12 mouse cellular contexts compared by ENCODE assay signal in genomic region chr19:10421986-10422976, GRCm38 (mm10). TPM values are rescaled to one million over a fixed set of nuclear protein-coding genes. Genes with fewer than 3 reads are reported as not detected.
DNase-seq lines count a peak whose midpoint lies in the region; ATAC-seq and TF ChIP-seq lines count a peak whose summit lies in the region.
"Had no signal": no experiment of that assay in that cellular context is flagged by ENCODE, and none has a peak within 500 bp of the region (broad histone marks: within the 10 kb centered on the region; RNA-seq: fewer than 3 reads in every experiment).

No protein-coding gene starts in this region.

- H3K4me3 ChIP-seq in kidney, postnatal 0 days (replicated peaks; ENCODE audit: low read depth, low read length), result peak overlapping the region; percentile 13
- H3K4me3 ChIP-seq in forebrain, embryonic 10.5 days, result peak overlapping the region; percentile 51
- H3K4me3 ChIP-seq in intestine, postnatal 0 days (ENCODE audit: low read depth, low read length), result no peak overlapping the region

- WGBS in kidney, postnatal 0 days, result 6% methylated on average over 53 of the region's 53 CpGs
- 2% methylated on average over 53 of the region's 53 CpGs for WGBS in forebrain, embryonic 10.5 days
- WGBS in intestine, postnatal 0 days, result 10% methylated on average over 49 of the region's 53 CpGs

- TF ChIP-seq CTCF in kidney, postnatal 0 days (IDR thresholded peaks at IDR 0.05; ENCODE audit: low read depth), result no peak
- TF ChIP-seq CTCF in intestine, postnatal 0 days (IDR thresholded peaks at IDR 0.05; ENCODE audit: low read depth), result no peak

- H3K27ac ChIP-seq in kidney, postnatal 0 days, result no peak overlapping the region
- peak overlapping the region; percentile 79 for H3K27ac ChIP-seq in forebrain, embryonic 10.5 days
- no peak overlapping the region for H3K27ac ChIP-seq in intestine, postnatal 0 days (ENCODE audit: low read depth, low read length)

- H3K9me3 ChIP-seq in kidney, postnatal 0 days (replicated peaks; ENCODE audit: low read length), result no peaks in the 10 kb centered on the region
- H3K9me3 ChIP-seq in forebrain, embryonic 10.5 days, result no peaks in the 10 kb centered on the region
- H3K9me3 ChIP-seq in intestine, postnatal 0 days (ENCODE audit: control insufficient read depth), result no peaks in the 10 kb centered on the region
- H3K9me3 ChIP-seq: G1E had no signal

- no peaks in the 10 kb centered on the region for H3K27me3 ChIP-seq in kidney, postnatal 0 days (ENCODE audit: insufficient read depth, low read length)
- H3K27me3 ChIP-seq in forebrain, embryonic 10.5 days (ENCODE audit: poor library complexity, severe bottlenecking), result peaks cover 82% of the 10 kb centered on the region
- H3K27me3 ChIP-seq in intestine, postnatal 0 days (replicated peaks; ENCODE audit: control insufficient read depth, insufficient read depth, low read length), result no peaks in the 10 kb centered on the region; the same call in 1 of the 2 replicates

- no peak overlapping the region for H3K9ac ChIP-seq in kidney, postnatal 0 days (ENCODE audit: low read depth, low read length)
- H3K9ac ChIP-seq in intestine, postnatal 0 days (ENCODE audit: low read depth, low read length), result no peak overlapping the region

- DNase-seq in kidney, postnatal 0 days (ENCODE audit: low spot score), result no peak
- DNase-seq in kidney, postnatal 10 days, result no peak
- peak; percentile 47 for DNase-seq in forebrain, embryonic 10.5 days (ENCODE audit: extremely low spot score, low spot score)
- peak; percentile 37 for DNase-seq in retina, embryonic 14.5 days (ENCODE audit: low spot score)
- no peak for DNase-seq in urinary bladder, adult 18-20 months (ENCODE audit: low spot score in 2 of 2)
- DNase-seq in c-Kit-positive CD71-positive TER-119-positive erythroid progenitor cells, embryonic 14.5 days (ENCODE audit: low spot score), result no peak
- no peak for DNase-seq in adrenal gland, adult 2 months
- DNase-seq: thymus, adult 2 months had no signal

- H3K36me3 ChIP-seq in kidney, postnatal 0 days (ENCODE audit: insufficient read depth, low read length), result no peaks in the 10 kb centered on the region
- H3K36me3 ChIP-seq in forebrain, embryonic 10.5 days (replicated peaks), result no peaks in the 10 kb centered on the region
- H3K36me3 ChIP-seq in intestine, postnatal 0 days (ENCODE audit: control insufficient read depth, insufficient read depth), result no peaks in the 10 kb centered on the region; the same call in 1 of the 2 replicates
- H3K36me3 ChIP-seq: G1E had no signal

- no peak for ATAC-seq in kidney, postnatal 0 days (replicated peaks; ENCODE audit: low FRiP score, low read depth)
- ATAC-seq in intestine, postnatal 0 days, result no peak

- H3K4me2 ChIP-seq in kidney, postnatal 0 days (ENCODE audit: low read length), result peak overlapping the region; percentile 48
- H3K4me2 ChIP-seq in intestine, postnatal 0 days (replicated peaks; ENCODE audit: low read depth), result peak overlapping the region; percentile 53

- H3K4me1 ChIP-seq in kidney, postnatal 0 days (replicated peaks; ENCODE audit: insufficient read depth, low read length), result peaks cover 32% of the 10 kb centered on the region
- H3K4me1 ChIP-seq in forebrain, embryonic 10.5 days, result peaks cover 63% of the 10 kb centered on the region
- H3K4me1 ChIP-seq in intestine, postnatal 0 days (replicated peaks; ENCODE audit: control insufficient read depth, insufficient read depth, low read length), result no peaks in the 10 kb centered on the region

RNA-seq across cellular contexts. Expression of gene Syt7, which starts 33.4 kb away (rescaled TPM):
- polyA plus RNA-seq in kidney, postnatal 0 days (2015; fragmentation: Nextera tagmentation; extraction: Ambion mirVana), result 1.2 and 1.7 TPM in 2 replicates
- 0.77 and 2.6 TPM in 2 replicates for polyA plus RNA-seq in forebrain, embryonic 10.5 days (2016; fragmentation: Nextera tagmentation; extraction: Ambion mirVana)
- polyA plus RNA-seq in intestine, postnatal 0 days (2015; fragmentation: Nextera tagmentation; extraction: Ambion mirVana), result 1.9 TPM in 2 replicates
- total RNA-seq in adrenal gland, adult 2 months (2021), result 10 to 100 TPM; 27.2 to 38.3 TPM
- 12.2 and 13.5 TPM in 2 replicates for polyA plus RNA-seq in adrenal gland, adult 2 months (2012; rRNA removed)
- total RNA-seq: granulocyte monocyte progenitor cell, adult 5-6 weeks; megakaryocyte progenitor cell, adult 5-6 weeks had no signal
- polyA plus RNA-seq: G1E had no signal

RNA-seq across cellular contexts. Expression of gene Lrrc10b, which starts 35.0 kb away (rescaled TPM):
- polyA plus RNA-seq in kidney, postnatal 0 days (2015; fragmentation: Nextera tagmentation; extraction: Ambion mirVana), result 0.80 and 0.84 TPM in 2 replicates
- 0.44 and 0.45 TPM in 2 replicates for polyA plus RNA-seq in forebrain, embryonic 10.5 days (2016; fragmentation: Nextera tagmentation; extraction: Ambion mirVana)
- 12.5 and 14.3 TPM in 2 replicates for polyA plus RNA-seq in intestine, postnatal 0 days (2015; fragmentation: Nextera tagmentation; extraction: Ambion mirVana)
- 1 to 10 TPM; 3.3 to 5.0 TPM for total RNA-seq in adrenal gland, adult 2 months (2021)
- polyA plus RNA-seq in adrenal gland, adult 2 months (2012; rRNA removed), result 2.8 and 6.1 TPM in 2 replicates
- total RNA-seq: G1E; granulocyte monocyte progenitor cell, adult 5-6 weeks; megakaryocyte progenitor cell, adult 5-6 weeks had no signal
- polyA plus RNA-seq: G1E had no signal

Comparison
In these comparisons a context has a peak if more than half of its experiments do, and no peak if none do; other contexts are left out.
1. DNase-seq: peak in forebrain, embryonic 10.5 days (single experiment) and retina, embryonic 14.5 days (single experiment); none in kidney, postnatal 0 days (single experiment), kidney, postnatal 10 days (single experiment), urinary bladder, adult 18-20 months (0 of 2), c-Kit-positive CD71-positive TER-119-positive erythroid progenitor cells, embryonic 14.5 days (single experiment) and adrenal gland, adult 2 months (single experiment).